Mouse (Mus musculus) small intestine, adult 2 months (tissue): ENCODE data around the gene Olfr1390.
"Not testable (repeated sequence)": the region's sequence is repeated elsewhere in the genome, so short reads cannot be mapped to it uniquely, and the experiment has no call there.

Experiments
- CTCF ChIP-seq: fragments of 200-500 bp; IDR thresholded peaks from 2 replicates; pipeline ENCODE4 v1.5.1; 2012; ENCODE audit warnings: low read depth, mild to moderate bottlenecking, control low read depth, inconsistent platforms, low read length, moderate library complexity, mixed read lengths; ENCODE audit not compliant: insufficient replicate concordance, insufficient read length; ENCODE audit errors: extremely low read depth
- POLR2A ChIP-seq: fragments of 200-500 bp; IDR thresholded peaks from 2 replicates; pipeline ENCODE4 v1.6.1; 2012; ENCODE audit warnings: low read depth, mild to moderate bottlenecking, control low read depth, inconsistent platforms, low read length, moderate library complexity

DNA sequence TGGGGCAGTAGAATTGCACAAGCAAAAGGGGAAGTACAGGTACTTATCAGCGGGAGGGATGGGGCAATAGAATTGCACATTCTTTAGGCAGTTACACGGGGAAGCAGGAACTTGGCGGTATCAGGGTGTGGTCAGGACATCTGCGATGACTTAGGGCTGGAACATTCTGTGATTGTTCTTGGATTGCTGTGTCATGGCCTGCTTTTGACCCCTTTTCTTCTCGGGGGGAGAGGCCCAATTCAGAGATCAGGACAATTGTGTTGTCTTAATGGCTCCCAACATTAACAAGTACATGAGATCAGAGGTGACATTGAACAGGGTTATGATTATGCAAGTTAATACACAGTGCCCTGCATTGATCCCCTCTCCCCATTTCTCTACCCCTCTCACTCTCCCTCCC is 26.4 kb upstream of the Olfr1390 start:
- not testable (repeated sequence) for TF ChIP-seq POLR2A, CTCF
